Mouse (Mus musculus): ENCODE measurements at regions not wholly inside any gene's neighbourhood (a gene's known extent, or its start where the extent isn't known, plus 50 kb on each side); places are given as distances from the start of the nearest gene placed in this dataset.

DNA sequence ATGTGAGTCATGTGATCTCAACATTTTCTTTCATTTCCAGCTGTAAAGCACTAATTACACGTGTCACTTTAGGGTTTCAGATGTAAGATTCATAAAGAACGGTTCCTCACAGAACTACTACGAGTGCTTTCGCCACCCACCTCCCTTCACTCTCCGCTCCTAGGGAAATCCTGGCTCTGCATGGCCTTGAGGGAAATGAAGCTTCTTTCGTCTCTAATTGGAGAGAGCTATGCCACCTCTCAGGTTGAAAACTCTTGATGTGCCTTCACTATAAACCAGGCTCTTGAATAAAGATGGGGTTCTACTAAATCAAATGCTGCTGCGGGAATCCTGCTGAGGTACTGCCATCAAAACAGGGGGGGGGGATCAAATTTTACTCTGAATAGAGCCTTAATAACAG is 686.0 kb upstream of the Hs3st1 start:
- H3K4me1 ChIP-seq (ENCODE audit: control insufficient read depth in 1 of 2, insufficient read depth in 2 of 2, low read length in 2 of 2): no peaks in the 10 kb centered on the region
- H3K79me2 ChIP-seq (ENCODE audit: control insufficient read depth, insufficient read depth, low read length, poor library complexity): no peaks in the 10 kb centered on the region
- no peak for TF ChIP-seq ZC3H11A (IDR thresholded peaks at IDR 0.05; ENCODE audit: low read depth, low read length)
- no peak for TF ChIP-seq MXI1 (IDR thresholded peaks at IDR 0.05; ENCODE audit: low read depth, low read length)
- no peak for TF ChIP-seq CHD1 (IDR thresholded peaks at IDR 0.05; ENCODE audit: low read depth, low read length)
- no peak for TF ChIP-seq ELF1 (IDR thresholded peaks at IDR 0.05; ENCODE audit: low read depth, low read length)
- TF ChIP-seq POLR2AphosphoS2 (IDR thresholded peaks at IDR 0.05; ENCODE audit: low read length): no peak
- TF ChIP-seq MAFK (IDR thresholded peaks at IDR 0.05; ENCODE audit: borderline replicate concordance, low read depth, low read length): no peak
- no peak for TF ChIP-seq SIN3A (IDR thresholded peaks at IDR 0.05; ENCODE audit: low read length)
- no peak for TF ChIP-seq MAX (IDR thresholded peaks at IDR 0.05; ENCODE audit: low read length)
- no peak for TF ChIP-seq MYC (IDR thresholded peaks at IDR 0.05; ENCODE audit: low read depth, low read length)
- TF ChIP-seq RCOR1 (IDR thresholded peaks at IDR 0.05; ENCODE audit: low read depth, low read length): no peak
- no peak for TF ChIP-seq POLR2AphosphoS5 (IDR thresholded peaks at IDR 0.05; ENCODE audit: borderline replicate concordance, low read depth, low read length)
- no peak for TF ChIP-seq ZMIZ1 (IDR thresholded peaks at IDR 0.05; ENCODE audit: low read depth, low read length)
- no peak for TF ChIP-seq GABPA (IDR thresholded peaks at IDR 0.05; ENCODE audit: low read depth, low read length)
- no peaks in the 10 kb centered on the region for H3K36me3 ChIP-seq (ENCODE audit: control insufficient read depth in 1 of 2, insufficient read depth in 2 of 2, low read length in 2 of 2)
- H3K27me3 ChIP-seq (ENCODE audit: control insufficient read depth in 1 of 2, insufficient read depth in 2 of 2, low read length in 2 of 2): no peaks in the 10 kb centered on the region
- no peak overlapping the region for H3K9ac ChIP-seq (ENCODE audit: control insufficient read depth, low read depth, low read length, poor library complexity, severe bottlenecking)
- H3K27ac ChIP-seq (ENCODE audit: control insufficient read depth, low read depth, low read length): no peak overlapping the region
- no peak for DNase-seq (ENCODE audit: low read depth, low spot score)
- no peaks in the 10 kb centered on the region for H3K9me3 ChIP-seq (replicated peaks; ENCODE audit: insufficient read depth, low read length)
- no peak overlapping the region for H3K4me3 ChIP-seq (ENCODE audit: control insufficient read depth in 1 of 2, insufficient read depth in 1 of 2, low read depth in 2 of 2, low read length in 2 of 2)

GRCm38 (mm10) chr5:40402721-40403120 is 647.4 kb upstream of the Hs3st1 start:
- Histone ChIP-seq H3K9me3 (replicated peaks; ENCODE audit: insufficient read depth, low read length) (no peaks in the 10 kb centered on the region), H3K36me3 (ENCODE audit: control insufficient read depth in 1 of 2, insufficient read depth in 2 of 2, low read length in 2 of 2) (no peaks in the 10 kb centered on the region), H3K27me3 (ENCODE audit: control insufficient read depth in 1 of 2, insufficient read depth in 2 of 2, low read length in 2 of 2) (no peaks in the 10 kb centered on the region), H3K79me2 (ENCODE audit: control insufficient read depth, insufficient read depth, low read length, poor library complexity) (no peaks in the 10 kb centered on the region), H3K4me1 (ENCODE audit: control insufficient read depth in 1 of 2, insufficient read depth in 2 of 2, low read length in 2 of 2) (no peaks in the 10 kb centered on the region), H3K9ac (ENCODE audit: control insufficient read depth, low read depth, low read length, poor library complexity, severe bottlenecking) (no peak overlapping the region), H3K27ac (ENCODE audit: control insufficient read depth, low read depth, low read length) (no peak overlapping the region), H3K4me3 (ENCODE audit: control insufficient read depth in 1 of 2, insufficient read depth in 1 of 2, low read depth in 2 of 2, low read length in 2 of 2) (no peak overlapping the region)
- no peak for DNase-seq (ENCODE audit: low read depth, low spot score)
- TF ChIP-seq TBP (IDR thresholded peaks at IDR 0.05; ENCODE audit: low read depth, low read length) (no peak), POLR2A (IDR thresholded peaks at IDR 0.05; ENCODE audit: control insufficient read depth in 1 of 2, insufficient read depth in 1 of 2, low read depth in 1 of 2, low read length in 2 of 2, poor library complexity in 1 of 2) (no peak), CHD2 (IDR thresholded peaks at IDR 0.05; ENCODE audit: low read length) (no peak), ZKSCAN1 (IDR thresholded peaks at IDR 0.05; ENCODE audit: low read depth, low read length) (no peak)

GRCm38 (mm10) chr5:40394798-40395197 is 639.5 kb upstream of the Hs3st1 start:
- TF ChIP-seq POLR2AphosphoS5 (IDR thresholded peaks at IDR 0.05; ENCODE audit: borderline replicate concordance, low read depth, low read length) (no peak), RCOR1 (IDR thresholded peaks at IDR 0.05; ENCODE audit: low read depth, low read length) (no peak), SMC3 (IDR thresholded peaks at IDR 0.05; ENCODE audit: low read depth, low read length) (no peak), CTCF (IDR thresholded peaks at IDR 0.05 in 2 of 3, conservative IDR thresholded peaks at IDR 0.05 in 1 of 3; ENCODE audit: control insufficient read depth in 1 of 3, insufficient read depth in 1 of 3, low read depth in 2 of 3, low read length in 3 of 3, poor library complexity in 1 of 3, severe bottlenecking in 1 of 3) (no peak), TBP (IDR thresholded peaks at IDR 0.05; ENCODE audit: low read depth, low read length) (no peak), ZNF384 (IDR thresholded peaks at IDR 0.05; ENCODE audit: low read depth, low read length) (no peak)

More at GRCm38 (mm10) chr5:40394798-40395197, 639.5 kb upstream of the Hs3st1 start:
- Histone ChIP-seq H3K79me2 (ENCODE audit: control insufficient read depth, insufficient read depth, low read length, poor library complexity) (no peaks in the 10 kb centered on the region), H3K4me3 (ENCODE audit: control insufficient read depth in 1 of 2, insufficient read depth in 1 of 2, low read depth in 2 of 2, low read length in 2 of 2) (no peak overlapping the region), H3K9me3 (replicated peaks; ENCODE audit: insufficient read depth, low read length) (no peaks in the 10 kb centered on the region), H3K27me3 (ENCODE audit: control insufficient read depth in 1 of 2, insufficient read depth in 2 of 2, low read length in 2 of 2) (no peaks in the 10 kb centered on the region), H3K4me1 (ENCODE audit: control insufficient read depth in 1 of 2, insufficient read depth in 2 of 2, low read length in 2 of 2) (no peaks in the 10 kb centered on the region), H3K27ac (ENCODE audit: control insufficient read depth, low read depth, low read length) (no peak overlapping the region), H3K36me3 (ENCODE audit: control insufficient read depth in 1 of 2, insufficient read depth in 2 of 2, low read length in 2 of 2) (no peaks in the 10 kb centered on the region), H3K9ac (ENCODE audit: control insufficient read depth, low read depth, low read length, poor library complexity, severe bottlenecking) (no peak overlapping the region)
- no peak for DNase-seq (ENCODE audit: low read depth, low spot score)

Data from MEL (cell line).